Mouse (Mus musculus) kidney, adult 8-10 months (tissue): ENCODE results near the gene Tas2r124.

Source experiments
- DNase-seq, 2 experiments: peaks; one replicate each; pipeline ENCODE4 v3.0.0; 2022

The Tas2r124 gene

DNA sequence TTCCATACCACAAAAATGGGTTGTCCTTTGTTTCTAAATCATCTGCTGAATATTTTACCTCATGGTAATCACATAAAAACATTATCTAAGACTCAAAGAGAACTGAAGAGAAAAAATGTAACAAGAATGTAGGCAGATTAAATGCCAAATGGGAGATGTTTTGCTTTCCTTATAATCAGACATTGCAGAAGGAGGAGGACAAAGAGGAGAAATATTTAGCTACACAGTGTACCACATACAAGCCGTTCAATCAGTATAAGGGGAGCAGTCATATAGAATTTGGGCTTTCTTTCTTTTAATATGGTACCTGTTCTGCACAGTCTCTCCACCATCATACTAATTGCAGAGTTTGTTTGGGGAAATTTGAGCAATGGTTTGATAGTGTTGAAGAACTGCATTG lies at the start of gene Tas2r124:
Tas2r124 (plus strand) TSS at position 301 of the 400 bp plus-strand sequence.
- no peak for DNase-seq

DNA sequence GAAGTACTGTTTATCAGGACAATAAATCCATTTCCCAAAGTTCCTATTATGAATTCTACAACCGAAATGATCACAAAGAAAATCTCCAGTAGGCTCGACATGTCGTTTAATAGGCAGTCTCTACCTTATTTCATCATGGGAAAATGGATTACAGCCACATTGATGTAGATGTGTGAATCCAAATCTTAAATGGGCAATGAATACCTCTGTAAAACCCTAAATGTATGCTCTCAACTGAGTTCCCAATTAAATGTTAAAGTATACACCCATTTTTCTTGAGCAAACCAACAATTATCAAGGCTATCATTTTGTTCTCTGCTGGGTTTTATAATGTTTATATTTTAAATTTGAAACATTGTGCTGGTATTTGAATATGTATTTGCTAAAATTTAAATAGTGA lies 42.7 kb upstream of the Tas2r124 start, which contains the start of gene Tas2r122:
Tas2r122 (minus strand) TSS at position 101 of the 400 bp plus-strand sequence.
- DNase-seq, result no peak

DNA sequence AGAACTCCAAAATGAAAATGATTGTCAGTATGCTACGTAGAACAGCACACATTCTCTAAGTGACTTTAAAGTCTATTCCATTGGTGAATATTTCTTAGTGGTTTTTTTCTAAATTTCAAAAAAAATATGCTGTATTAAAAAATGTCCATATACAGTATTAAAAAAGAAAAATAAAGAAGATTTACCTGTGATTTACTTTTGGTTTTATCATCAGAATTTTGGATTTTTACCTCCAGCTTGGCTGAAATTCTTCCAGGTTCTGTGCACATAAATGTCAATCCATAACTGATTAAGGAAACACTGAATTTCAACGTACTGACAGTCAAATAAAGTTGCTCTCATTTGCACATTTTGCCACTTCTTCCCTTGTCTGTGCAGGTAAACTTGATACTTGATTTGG lies 16.6 kb upstream of the Tas2r124 start, which contains the start of gene Tas2r115:
Tas2r115 (minus strand) TSS at position 101 of the 400 bp plus-strand sequence.
- DNase-seq, result no peak

DNA sequence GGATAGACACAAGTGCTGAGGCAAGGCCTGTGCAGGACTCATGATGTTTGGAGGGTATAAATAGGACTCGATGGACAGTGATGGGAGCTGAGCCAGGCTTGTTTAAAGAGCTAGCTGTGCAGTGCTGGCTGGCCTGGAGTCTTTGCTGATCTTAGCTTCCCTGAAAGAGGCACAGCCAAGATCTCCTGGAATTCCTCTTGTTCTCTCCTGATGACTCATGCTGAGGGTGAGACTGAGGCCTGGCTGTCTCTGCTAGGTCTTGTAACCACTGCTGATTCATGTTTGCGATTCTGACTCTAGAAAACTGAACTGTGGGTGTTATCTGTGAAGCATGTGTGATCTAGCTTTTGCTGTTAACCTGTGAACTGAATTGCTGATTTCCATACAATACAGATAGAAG lies 4.3 kb upstream of the Tas2r124 start:
- no peak for DNase-seq

DNA sequence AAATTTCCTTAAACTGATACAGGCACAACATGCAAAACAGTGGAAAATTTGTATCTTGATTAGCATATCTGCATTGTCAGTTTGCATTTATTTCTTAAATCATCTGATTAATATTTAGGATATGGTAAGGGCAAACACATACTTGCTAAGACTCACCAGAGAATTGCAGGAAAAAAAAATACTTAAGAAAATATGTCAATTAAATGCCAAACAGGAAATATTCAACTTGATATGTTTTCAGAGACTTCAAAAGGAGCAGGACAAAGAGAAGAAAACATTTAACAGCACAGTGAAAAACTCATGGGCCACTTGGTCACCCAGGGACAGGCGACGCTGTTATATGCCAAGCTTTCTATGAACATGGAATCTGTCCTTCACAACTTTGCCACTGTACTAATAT lies 7.3 kb downstream of the Tas2r124 start, which contains the start of gene Tas2r102:
Tas2r102 (plus strand) TSS at position 301 of the 400 bp plus-strand sequence.
- no peak for DNase-seq

DNA sequence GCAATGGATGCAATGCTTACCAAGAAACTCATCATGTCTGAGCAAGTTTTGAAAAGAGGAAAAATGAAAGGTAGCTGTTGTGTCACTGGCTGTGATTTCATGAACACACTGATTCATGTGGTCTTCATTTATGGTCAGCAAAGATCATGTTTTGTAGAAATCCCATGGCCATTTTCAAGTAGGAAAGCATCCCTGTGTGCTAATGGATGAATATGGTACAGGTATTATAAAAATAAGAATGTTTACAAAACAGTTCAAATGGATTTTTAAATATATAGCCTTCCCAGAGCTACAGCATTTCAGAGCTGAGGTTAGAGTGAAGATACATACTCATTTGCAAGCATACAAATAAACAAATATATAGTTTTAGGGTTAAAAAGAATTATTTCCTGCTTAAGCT lies 23.5 kb downstream of the Tas2r124 start, which contains the start of gene Tas2r136:
Tas2r136 (minus strand) TSS at position 101 of the 400 bp plus-strand sequence.
- DNase-seq, result no peak

DNA sequence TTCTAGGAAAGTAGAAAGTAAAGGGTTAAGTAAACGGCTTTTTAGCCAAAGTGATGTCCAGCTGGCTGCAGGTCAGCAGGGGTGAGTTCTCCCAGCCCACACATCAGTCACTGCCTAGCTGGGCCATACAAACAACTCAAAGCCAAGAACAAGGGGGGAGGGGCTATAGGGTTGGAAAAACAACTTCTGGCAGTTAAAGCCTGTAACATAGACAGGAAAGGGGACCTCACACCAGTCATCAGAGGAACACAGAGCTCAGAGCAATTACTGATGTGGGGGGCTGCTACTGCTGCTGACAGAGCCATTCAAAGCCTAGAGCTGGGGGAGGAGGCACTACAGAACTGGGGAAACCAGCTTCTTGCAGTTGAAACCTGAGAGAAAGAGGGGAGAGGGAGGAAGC lies 40.9 kb downstream of the Tas2r124 start:
- no peak for DNase-seq

DNA sequence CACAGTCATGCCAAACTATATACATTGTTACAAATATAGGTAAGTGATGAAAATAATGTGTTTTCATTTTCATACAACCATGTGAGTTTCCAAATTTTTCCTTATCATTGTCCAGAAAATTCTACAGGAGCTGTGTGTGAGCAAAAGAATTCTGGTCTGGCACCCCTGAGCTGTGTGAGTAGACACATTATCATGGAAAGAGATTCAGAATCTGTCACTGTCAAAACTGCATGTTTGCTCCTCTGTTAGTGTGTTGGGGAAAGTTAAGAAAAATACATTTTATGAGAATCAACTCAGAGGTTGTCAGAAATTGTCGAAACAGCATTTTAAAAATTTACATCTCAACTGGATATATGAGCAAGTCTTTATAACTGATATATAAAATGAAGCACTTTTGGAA lies 48.0 kb downstream of the Tas2r124 start, which contains the start of gene Tas2r117:
Tas2r117 (plus strand) TSS at position 301 of the 400 bp plus-strand sequence.
- no peak for DNase-seq
